Mouse (Mus musculus): ENCODE results near the gene Zbtb16. TPM values are rescaled to one million over a fixed set of nuclear protein-coding genes. Genes with fewer than 3 reads are reported as not detected.
A peak's percentile ranks its signal among the peaks of the same experiment; 100 is the strongest.

The Zbtb16 gene
- total RNA-seq, 1 experiment from 2014 or later: 25.8 TPM

- ATAC-seq (replicated peaks; ENCODE audit: insufficient number of reproducible peaks, low FRiP score, low TSS enrichment, poor library complexity, severe bottlenecking): 0 out of 2 replicates have a peak, but pooled peaks have one; percentile 41
Measured at GRCm38 (mm10) chr9:48813960-48814880, 21.8 kb downstream of the Zbtb16 start.

- no peak for ATAC-seq (replicated peaks; ENCODE audit: insufficient number of reproducible peaks, low FRiP score, low TSS enrichment, poor library complexity, severe bottlenecking)
Measured at GRCm38 (mm10) chr9:48812352-48812751, 23.7 kb downstream of the Zbtb16 start.

- ATAC-seq (replicated peaks; ENCODE audit: insufficient number of reproducible peaks, low FRiP score, low TSS enrichment, poor library complexity, severe bottlenecking): no peak
Measured at GRCm38 (mm10) chr9:48806591-48806990, 29.4 kb downstream of the Zbtb16 start.

GRCm38 (mm10) chr9:48805850-48806249, 30.2 kb downstream of the Zbtb16 start:
- no peak for ATAC-seq (replicated peaks; ENCODE audit: insufficient number of reproducible peaks, low FRiP score, low TSS enrichment, poor library complexity, severe bottlenecking)

- no peak for ATAC-seq (replicated peaks; ENCODE audit: insufficient number of reproducible peaks, low FRiP score, low TSS enrichment, poor library complexity, severe bottlenecking)
Measured at GRCm38 (mm10) chr9:48804509-48804908, 31.5 kb downstream of the Zbtb16 start.

GRCm38 (mm10) chr9:48803460-48804240, 32.4 kb downstream of the Zbtb16 start:
- ATAC-seq (replicated peaks; ENCODE audit: insufficient number of reproducible peaks, low FRiP score, low TSS enrichment, poor library complexity, severe bottlenecking): no peak

GRCm38 (mm10) chr9:48802374-48802773, 33.6 kb downstream of the Zbtb16 start:
- no peak for ATAC-seq (replicated peaks; ENCODE audit: insufficient number of reproducible peaks, low FRiP score, low TSS enrichment, poor library complexity, severe bottlenecking)

- ATAC-seq (replicated peaks; ENCODE audit: insufficient number of reproducible peaks, low FRiP score, low TSS enrichment, poor library complexity, severe bottlenecking): no peak
Measured at GRCm38 (mm10) chr9:48801322-48801721, 34.7 kb downstream of the Zbtb16 start.

GRCm38 (mm10) chr9:48800627-48801026, 35.4 kb downstream of the Zbtb16 start:
- ATAC-seq (replicated peaks; ENCODE audit: insufficient number of reproducible peaks, low FRiP score, low TSS enrichment, poor library complexity, severe bottlenecking): no peak

GRCm38 (mm10) chr9:48798044-48798443, 38.0 kb downstream of the Zbtb16 start:
- no peak for ATAC-seq (replicated peaks; ENCODE audit: insufficient number of reproducible peaks, low FRiP score, low TSS enrichment, poor library complexity, severe bottlenecking)

- ATAC-seq (replicated peaks; ENCODE audit: insufficient number of reproducible peaks, low FRiP score, low TSS enrichment, poor library complexity, severe bottlenecking): no peak
Measured at GRCm38 (mm10) chr9:48796267-48796822, 39.7 kb downstream of the Zbtb16 start.

GRCm38 (mm10) chr9:48795740-48796139, 40.3 kb downstream of the Zbtb16 start:
- ATAC-seq (replicated peaks; ENCODE audit: insufficient number of reproducible peaks, low FRiP score, low TSS enrichment, poor library complexity, severe bottlenecking): no peak

GRCm38 (mm10) chr9:48795095-48795494, 40.9 kb downstream of the Zbtb16 start:
- no peak for ATAC-seq (replicated peaks; ENCODE audit: insufficient number of reproducible peaks, low FRiP score, low TSS enrichment, poor library complexity, severe bottlenecking)

GRCm38 (mm10) chr9:48794463-48794862, 41.6 kb downstream of the Zbtb16 start:
- ATAC-seq (replicated peaks; ENCODE audit: insufficient number of reproducible peaks, low FRiP score, low TSS enrichment, poor library complexity, severe bottlenecking): no peak

GRCm38 (mm10) chr9:48793638-48794188, 42.3 kb downstream of the Zbtb16 start:
- ATAC-seq (replicated peaks; ENCODE audit: insufficient number of reproducible peaks, low FRiP score, low TSS enrichment, poor library complexity, severe bottlenecking): no peak

GRCm38 (mm10) chr9:48790575-48790974, 45.4 kb downstream of the Zbtb16 start:
- no peak for ATAC-seq (replicated peaks; ENCODE audit: insufficient number of reproducible peaks, low FRiP score, low TSS enrichment, poor library complexity, severe bottlenecking)

- ATAC-seq (replicated peaks; ENCODE audit: insufficient number of reproducible peaks, low FRiP score, low TSS enrichment, poor library complexity, severe bottlenecking): no peak
Measured at GRCm38 (mm10) chr9:48787906-48788410, 48.1 kb downstream of the Zbtb16 start.

GRCm38 (mm10) chr9:48787321-48787720, 48.7 kb downstream of the Zbtb16 start:
- ATAC-seq (replicated peaks; ENCODE audit: insufficient number of reproducible peaks, low FRiP score, low TSS enrichment, poor library complexity, severe bottlenecking): no peak

- ATAC-seq (replicated peaks; ENCODE audit: insufficient number of reproducible peaks, low FRiP score, low TSS enrichment, poor library complexity, severe bottlenecking): no peak
Measured at GRCm38 (mm10) chr9:48786814-48787213, 49.2 kb downstream of the Zbtb16 start.

All from monocyte, adult 5-6 weeks (primary cell).